Mouse (Mus musculus) layer of hippocampus, postnatal 10 days (tissue): ENCODE measurements at regions not wholly inside any gene's neighbourhood (a gene's known extent, or its start where the extent isn't known, plus 50 kb on each side); places are given as distances from the start of the nearest gene placed in this dataset.

ENCODE experiments used
- DNase-seq, 2 experiments: peaks; one replicate each; pipeline ENCODE4 v3.0.0; 2021; ENCODE audit warnings: low spot score in 2 of 2

GRCm38 (mm10) chr11:18821384-18821783, 197.4 kb downstream of the Meis1 start:
- DNase-seq: no peak

- no peak for DNase-seq
Observed at GRCm38 (mm10) chr11:18814110-18814509, 204.7 kb downstream of the Meis1 start.

- DNase-seq: no peak
Observed at GRCm38 (mm10) chr11:18767479-18767878, 251.3 kb downstream of the Meis1 start.

- no peak for DNase-seq
Observed at GRCm38 (mm10) chr11:18766458-18767016, 252.2 kb downstream of the Meis1 start.

GRCm38 (mm10) chr11:18758591-18759074, 260.2 kb downstream of the Meis1 start:
- DNase-seq: no peak

- no peak for DNase-seq
Observed at GRCm38 (mm10) chr11:18756576-18756975, 262.2 kb downstream of the Meis1 start.

- no peak for DNase-seq
Observed at GRCm38 (mm10) chr11:18754732-18755525, 263.9 kb downstream of the Meis1 start.

- no peak for DNase-seq
Observed at GRCm38 (mm10) chr11:18753856-18754255, 264.9 kb downstream of the Meis1 start.

- no peak for DNase-seq
Observed at GRCm38 (mm10) chr11:18753246-18753645, 265.5 kb downstream of the Meis1 start.

GRCm38 (mm10) chr11:18752512-18752911, 266.3 kb downstream of the Meis1 start:
- no peak for DNase-seq

- DNase-seq: no peak
Observed at GRCm38 (mm10) chr11:18750911-18751841, 267.6 kb downstream of the Meis1 start.

- no peak for DNase-seq
Observed at GRCm38 (mm10) chr11:18750080-18750375, 268.8 kb downstream of the Meis1 start.

- no peak for DNase-seq
Observed at GRCm38 (mm10) chr11:18749265-18750079, 269.3 kb downstream of the Meis1 start.

GRCm38 (mm10) chr11:18747871-18748461, 270.8 kb downstream of the Meis1 start:
- DNase-seq: no peak

GRCm38 (mm10) chr11:18747361-18747760, 271.4 kb downstream of the Meis1 start:
- DNase-seq: no peak

- no peak for DNase-seq
Observed at GRCm38 (mm10) chr11:18746486-18746885, 272.3 kb downstream of the Meis1 start.

- DNase-seq: no peak
Observed at GRCm38 (mm10) chr11:18745840-18746239, 272.9 kb downstream of the Meis1 start.

- no peak for DNase-seq
Observed at GRCm38 (mm10) chr11:18734904-18735664, 283.7 kb downstream of the Meis1 start.

GRCm38 (mm10) chr11:18734075-18734474, 284.7 kb downstream of the Meis1 start:
- no peak for DNase-seq

- no peak for DNase-seq
Observed at GRCm38 (mm10) chr11:18729742-18730141, 289.0 kb downstream of the Meis1 start.
